Mouse (Mus musculus) stomach, adult 2 months (tissue): Measurements from ENCODE around the gene Eid2. TPM values are rescaled to one million over a fixed set of nuclear protein-coding genes. Genes with fewer than 3 reads are reported as not detected.

ENCODE experiments used
- polyA plus RNA-seq: library from polyadenylated mRNA; depleted of rRNA; stranded (reverse); fragments of >200 nt; gene quantifications from 2 replicates; pipeline ENCODE4 v1.2.3, GENCODE M21; 2012; rRNA removed

Eid2 gene
- polyA plus RNA-seq = 3.5 and 4.9 TPM in 2 replicates

DNA sequence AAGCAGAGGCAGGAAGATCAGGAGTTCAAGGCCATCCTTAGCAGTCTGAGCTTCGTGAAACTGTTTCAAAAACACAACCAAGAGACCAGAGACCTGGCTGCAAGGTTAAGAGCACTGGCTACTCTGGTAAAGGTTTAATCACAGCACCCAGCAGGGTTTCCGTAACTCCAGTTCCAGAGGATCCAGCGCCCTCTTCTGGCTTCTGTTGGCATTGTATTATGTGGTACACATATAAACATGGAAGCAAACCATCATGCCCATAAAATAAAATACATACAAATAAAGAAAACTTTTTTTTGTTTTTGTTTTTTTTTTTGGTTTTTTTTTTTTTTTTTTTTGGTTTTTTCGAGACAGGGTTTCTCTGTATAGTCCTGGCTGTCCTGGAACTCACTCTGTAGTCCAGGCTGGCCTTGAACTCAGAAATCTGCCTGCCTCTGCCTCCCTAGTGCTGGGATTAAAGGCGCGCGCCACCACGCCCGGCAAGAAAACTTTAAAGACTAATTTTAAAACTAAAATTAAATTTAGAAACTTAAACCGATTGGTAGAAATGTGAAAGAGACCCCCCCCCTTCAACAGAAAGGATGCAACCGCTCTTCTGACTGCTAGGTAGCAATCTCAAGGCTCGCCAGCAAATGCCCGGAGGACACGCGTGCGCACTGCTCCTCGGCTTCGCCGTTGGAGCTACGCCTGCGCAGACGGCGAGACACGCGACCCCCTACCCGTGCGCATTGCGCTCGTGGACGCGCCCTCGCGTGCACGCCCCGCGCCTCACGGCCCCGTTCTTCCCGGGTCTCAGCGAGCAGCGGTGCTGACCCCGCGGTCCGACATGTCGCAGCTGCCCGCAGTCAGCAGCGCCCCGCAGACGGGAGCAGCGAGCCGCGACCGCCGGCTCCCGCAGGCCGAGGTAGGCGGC lies at the start of gene Eid2:
Gene Eid2 (plus strand): TSS at position 753 of the 913 bp plus-strand sequence.

DNA sequence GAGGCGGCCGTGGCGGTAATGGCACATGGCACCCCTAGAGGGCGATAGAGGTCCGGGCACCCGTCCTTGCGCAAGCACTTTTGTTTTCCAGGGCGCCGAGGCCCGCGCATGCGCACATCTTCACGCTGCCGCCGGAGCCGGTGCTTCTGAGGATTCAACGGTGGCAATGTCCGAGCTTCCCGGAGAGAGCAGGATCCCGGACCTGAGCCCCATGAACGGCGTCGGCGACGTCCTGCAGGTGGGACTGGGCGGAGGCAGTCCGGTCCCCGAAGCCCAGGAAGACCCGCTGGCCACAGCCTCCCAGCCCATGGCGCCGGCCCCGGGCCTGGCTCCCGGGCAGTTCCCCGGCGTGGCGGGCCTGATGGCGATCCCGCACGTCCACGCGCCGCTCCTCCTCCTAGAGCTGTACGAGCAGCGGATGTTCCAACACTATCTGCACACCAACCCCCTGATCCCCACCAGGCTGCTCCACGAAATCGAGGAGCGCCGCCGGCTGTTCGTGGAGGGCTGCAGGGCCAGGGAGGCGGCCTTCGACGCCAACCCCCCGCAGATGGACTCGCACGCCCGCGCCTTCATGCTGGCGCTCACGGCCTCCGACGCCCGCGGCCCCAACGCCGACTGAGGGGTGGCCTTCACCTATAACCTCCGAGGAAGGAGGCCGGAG lies 10.1 kb downstream of the Eid2 start, which contains the start of gene Eid2b:
Gene Eid2b (plus strand): TSS at position 125 of the 664 bp plus-strand sequence.

DNA sequence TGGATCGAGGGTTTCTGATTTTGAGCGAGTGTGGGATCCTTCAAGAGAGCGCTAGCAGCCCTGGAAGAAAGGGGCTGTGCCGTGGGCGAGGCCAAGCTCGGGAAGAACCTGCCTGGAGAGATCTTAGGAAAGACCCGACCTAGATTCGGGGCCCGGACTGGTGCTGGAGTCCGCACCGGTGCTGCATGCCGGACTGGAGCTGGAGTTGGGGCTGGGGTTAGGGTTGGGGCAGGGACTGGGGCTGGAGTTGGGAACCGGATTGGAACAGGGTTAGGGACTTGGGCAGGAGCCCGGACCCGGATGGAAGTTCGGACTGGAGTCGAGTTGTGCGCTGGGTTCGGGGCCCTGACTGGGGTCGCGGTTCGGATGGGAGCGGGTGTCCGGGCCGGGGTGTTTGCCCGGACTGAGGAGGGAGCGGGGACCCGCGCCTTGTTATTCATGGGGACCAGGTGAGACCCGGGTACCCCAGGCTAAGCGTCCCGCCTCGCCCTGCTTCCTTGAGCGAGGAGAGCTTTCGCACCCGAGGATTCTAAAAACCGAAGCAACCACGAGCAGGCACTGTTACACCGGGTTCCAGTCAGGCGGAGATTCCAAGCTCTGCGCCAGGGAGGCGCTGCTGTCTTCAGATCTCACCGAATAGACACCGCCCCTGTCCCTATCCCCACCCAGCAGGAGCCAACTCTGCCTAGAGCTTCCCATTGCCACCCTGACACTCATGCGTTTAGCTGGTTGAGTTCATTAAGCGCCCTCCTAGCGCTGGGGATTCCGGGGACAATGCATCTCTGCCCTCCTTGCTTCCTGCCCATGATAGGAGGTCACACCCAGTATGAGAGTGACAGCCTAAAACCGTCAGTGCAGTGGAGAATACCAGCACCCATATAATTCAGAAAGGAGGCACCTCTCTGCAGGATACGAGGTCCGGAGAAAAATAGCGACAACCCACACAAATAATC lies 23.2 kb downstream of the Eid2 start, which contains the start of gene Selenov:
Gene Selenov (minus strand): TSS at position 549 of the 953 bp plus-strand sequence.

DNA sequence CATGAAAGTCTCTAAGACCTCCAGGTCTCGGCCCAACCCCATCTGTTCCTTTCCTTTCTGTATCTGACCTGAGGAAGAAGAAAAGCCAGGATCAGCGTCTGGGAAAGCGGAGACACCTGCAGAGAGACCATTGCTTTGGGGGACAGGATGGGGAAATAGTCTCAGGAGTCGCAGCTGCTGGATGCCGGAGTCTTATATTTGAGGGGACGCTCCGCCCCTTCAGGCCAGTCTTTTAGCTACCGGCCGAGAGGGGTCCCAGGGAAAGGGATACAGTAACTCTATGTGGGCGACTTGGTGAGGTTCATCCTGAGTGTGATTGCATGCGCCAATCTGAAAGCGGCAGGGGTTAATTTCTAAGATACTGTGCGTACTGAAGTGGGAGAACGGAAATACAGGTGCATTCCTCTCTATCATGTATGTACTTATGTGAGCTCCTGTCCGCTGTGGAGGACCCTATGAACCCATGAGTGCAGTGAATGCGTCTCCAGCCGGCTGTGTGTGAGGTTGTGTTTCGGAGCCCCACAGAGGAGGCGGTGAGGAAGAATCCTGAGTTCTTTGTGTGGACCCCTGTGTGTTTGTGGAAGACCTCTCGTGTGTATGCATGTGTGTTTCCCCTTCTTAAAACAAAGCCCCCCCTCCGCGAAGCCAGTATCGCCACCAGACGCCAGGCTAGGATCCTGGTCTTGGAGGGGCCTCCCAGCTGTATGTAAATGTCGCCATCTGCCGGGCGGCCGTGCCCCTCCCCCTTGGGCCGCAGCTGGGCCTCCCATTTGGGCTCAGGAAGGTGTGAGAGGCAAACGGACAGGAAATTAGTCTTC lies 34.1 kb downstream of the Eid2 start, which contains the start of gene Dll3:
Gene Dll3 (minus strand): TSS at position 623 of the 818 bp plus-strand sequence.

DNA sequence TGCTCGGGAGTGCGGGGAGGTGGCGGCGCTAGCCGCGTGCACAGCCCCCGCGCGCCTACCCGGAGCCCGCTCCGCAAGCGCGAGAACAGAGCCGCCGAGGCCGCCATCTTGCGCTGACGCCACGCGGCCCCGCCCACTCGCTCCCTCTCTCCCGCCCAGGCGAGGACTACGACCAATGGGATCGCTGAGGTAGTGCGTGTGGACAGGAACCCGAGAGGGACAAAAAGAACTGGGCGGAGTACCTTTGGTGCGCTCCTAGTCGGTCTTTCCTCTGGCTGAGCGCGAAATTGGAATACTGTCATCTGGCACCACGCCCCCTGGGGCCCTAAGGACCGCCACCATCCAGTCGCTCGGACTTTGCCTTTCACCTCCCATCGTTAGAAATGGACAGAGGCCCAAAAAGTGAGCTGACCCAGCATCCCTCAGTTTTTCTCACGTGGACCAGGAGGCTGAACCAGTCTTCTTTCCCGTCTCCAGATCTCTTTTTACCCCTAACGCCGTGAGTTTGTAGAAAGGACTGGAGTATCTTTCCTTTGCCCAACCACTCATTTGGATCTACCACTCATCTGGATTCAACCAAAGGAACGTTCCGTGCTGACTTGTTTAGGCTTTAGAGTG lies 44.4 kb downstream of the Eid2 start, which contains the start of gene Timm50:
Gene Timm50 (minus strand): TSS at position 147 of the 618 bp plus-strand sequence.

Other genes starting within 250 kb of the Eid2 start
- gene Psmc4, start 217.8 kb upstream of the Eid2 start, polyA plus RNA-seq = 43.1 and 46.4 TPM in 2 replicates
- gene Fcgbp, start 196.6 kb upstream of the Eid2 start, polyA plus RNA-seq = 108 and 143 TPM in 2 replicates
- 0.01 and 0.03 TPM in 2 replicates for gene 9530053A07Rik, start 138.4 kb upstream of the Eid2 start, polyA plus RNA-seq
- 13.0 and 31.1 TPM in 2 replicates for gene Fbl, start 98.2 kb upstream of the Eid2 start, polyA plus RNA-seq
- 24.2 and 25.2 TPM in 2 replicates for gene Dyrk1b, start 88.4 kb upstream of the Eid2 start, polyA plus RNA-seq
- 4.4 and 9.7 TPM in 2 replicates for gene Eid2b, start 9.9 kb downstream of the Eid2 start, polyA plus RNA-seq
- gene Selenov, start 23.3 kb downstream of the Eid2 start, polyA plus RNA-seq = not detected in 2 replicates
- 0.03 and 0.28 TPM in 2 replicates for gene Dll3, start 34.4 kb downstream of the Eid2 start, polyA plus RNA-seq
- gene Timm50, start 44.2 kb downstream of the Eid2 start, polyA plus RNA-seq = 40.2 and 50.9 TPM in 2 replicates
- gene Supt5, start 70.9 kb downstream of the Eid2 start, polyA plus RNA-seq = 52.0 and 56.5 TPM in 2 replicates
- gene Rps16, start 82.8 kb downstream of the Eid2 start, polyA plus RNA-seq = 364 and 449 TPM in 2 replicates
- gene Plekhg2, start 104.7 kb downstream of the Eid2 start, polyA plus RNA-seq = 12.3 and 14.5 TPM in 2 replicates
- 27.8 and 36.2 TPM in 2 replicates for gene Zfp36, start 112.4 kb downstream of the Eid2 start, polyA plus RNA-seq
- gene Med29, start 124.8 kb downstream of the Eid2 start, polyA plus RNA-seq = 28.9 and 39.5 TPM in 2 replicates
- gene Paf1, start 125.1 kb downstream of the Eid2 start, polyA plus RNA-seq = 69.9 and 73.0 TPM in 2 replicates
- gene Gmfg, start 169.6 kb downstream of the Eid2 start, polyA plus RNA-seq = 0.89 and 2.4 TPM in 2 replicates
- 2.3 and 5.8 TPM in 2 replicates for gene Lrfn1, start 184.1 kb downstream of the Eid2 start, polyA plus RNA-seq
- gene Ifnl2, start 242.6 kb downstream of the Eid2 start, polyA plus RNA-seq = not detected in 2 replicates